Mouse (Mus musculus): ENCODE data around the gene Atp1a3.

The Atp1a3 gene

GRCm38 (mm10) chr7:24954450-24954849, 51.3 kb downstream of the Atp1a3 start:
- no peak for DNase-seq

GRCm38 (mm10) chr7:24953966-24954365, 51.8 kb downstream of the Atp1a3 start:
- no peak for DNase-seq

- DNase-seq, result peak; percentile 25
Measured at GRCm38 (mm10) chr7:24949958-24950623, 55.7 kb downstream of the Atp1a3 start.

GRCm38 (mm10) chr7:24948774-24949173, 57.0 kb downstream of the Atp1a3 start:
- no peak for DNase-seq

- DNase-seq, result no peak
Measured at GRCm38 (mm10) chr7:24947316-24948048, 58.3 kb downstream of the Atp1a3 start.

- no peak for DNase-seq
Measured at GRCm38 (mm10) chr7:24944257-24944950, 61.4 kb downstream of the Atp1a3 start, which contains the start of gene Gm4881. Gene Gm4881 (minus strand): TSS chr7:24944494.

- DNase-seq, result no peak
Measured at GRCm38 (mm10) chr7:24943641-24944040, 62.1 kb downstream of the Atp1a3 start.

GRCm38 (mm10) chr7:24931651-24932050, 74.1 kb downstream of the Atp1a3 start:
- no peak for DNase-seq

GRCm38 (mm10) chr7:24930475-24930874, 75.3 kb downstream of the Atp1a3 start:
- no peak for DNase-seq

All from layer of hippocampus, adult 9-11 months (tissue).